Mouse (Mus musculus): Measurements from ENCODE around the gene Snrnp35. TPM values are rescaled to one million over a fixed set of nuclear protein-coding genes. Genes with fewer than 3 reads are reported as not detected.

Snrnp35 gene
- polyA plus RNA-seq, 1 experiment from 2014 or later, result 24.3 TPM

DNA sequence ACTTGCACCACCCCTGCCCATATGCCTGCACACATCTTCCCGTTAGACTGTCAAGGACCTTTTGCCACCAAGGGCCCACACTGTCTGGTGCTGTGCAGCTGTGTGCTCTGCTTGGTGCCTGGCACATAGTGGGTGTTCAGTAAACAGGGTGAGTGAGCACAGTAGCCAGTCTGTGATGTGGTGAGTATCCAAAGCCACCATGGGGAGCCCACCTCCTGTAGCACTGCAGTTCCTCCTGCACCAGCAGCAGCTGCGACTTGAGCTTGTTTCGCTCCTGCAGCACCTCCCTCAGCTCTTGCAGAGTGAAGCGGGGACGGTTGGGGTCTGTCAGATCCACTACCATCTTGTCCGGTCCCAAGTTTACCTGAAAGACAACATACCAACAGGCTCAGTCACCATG is 13.4 kb upstream of the Snrnp35 start:
- H3K27ac ChIP-seq, result no peak overlapping the region
- 87% methylated on average over 6 of the region's 6 CpGs for WGBS
- H3K36me3 ChIP-seq, result peaks cover 39% of the 10 kb centered on the region
- H3K9me3 ChIP-seq, result no peaks in the 10 kb centered on the region
- no peak overlapping the region for H3K9ac ChIP-seq
- no peak for ATAC-seq (ENCODE audit: low FRiP score, low read depth)
- no peaks in the 10 kb centered on the region for H3K4me1 ChIP-seq
- H3K4me2 ChIP-seq (replicated peaks), result no peak overlapping the region
- no peaks in the 10 kb centered on the region for H3K27me3 ChIP-seq
- H3K4me3 ChIP-seq, result no peak overlapping the region

DNA sequence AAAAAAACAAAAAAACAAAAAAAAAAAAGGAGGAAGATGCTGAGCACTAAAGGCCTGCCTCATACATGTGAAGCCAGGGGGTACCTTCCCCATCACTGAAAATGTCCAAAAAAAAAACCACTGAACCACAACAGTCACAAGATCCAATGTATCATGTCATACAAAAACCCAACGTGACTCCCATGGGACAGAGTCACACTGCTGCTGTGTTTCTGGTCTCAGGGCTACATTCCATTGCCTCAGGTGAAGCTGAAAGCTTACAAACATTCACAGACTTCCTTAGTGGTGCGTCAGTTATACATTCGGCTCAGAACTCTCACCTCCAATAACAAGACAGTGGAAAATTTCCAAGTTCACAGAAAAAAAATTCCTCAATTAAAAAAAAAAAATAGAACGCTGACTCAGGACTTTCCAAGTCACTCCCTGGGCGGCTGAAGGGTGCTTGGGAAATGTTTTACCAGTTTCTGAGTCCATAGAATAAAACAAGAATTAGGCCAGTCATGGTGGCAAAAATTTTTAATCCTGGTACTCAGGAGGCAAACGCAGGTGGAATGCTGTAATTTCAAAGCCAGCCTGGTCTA is 12.3 kb upstream of the Snrnp35 start:
- H3K9me3 ChIP-seq, result no peaks in the 10 kb centered on the region
- H3K9ac ChIP-seq, result no peak overlapping the region
- H3K4me3 ChIP-seq, result no peak overlapping the region
- no peaks in the 10 kb centered on the region for H3K27me3 ChIP-seq
- H3K27ac ChIP-seq, result no peak overlapping the region
- peaks cover 38% of the 10 kb centered on the region for H3K36me3 ChIP-seq
- H3K4me1 ChIP-seq, result 0 out of 2 replicates have a peak, but pooled peaks cover 6% of the 10 kb centered on the region
- ATAC-seq (ENCODE audit: low FRiP score, low read depth), result no peak
- H3K4me2 ChIP-seq (replicated peaks), result no peak overlapping the region
- WGBS, result 80% methylated on average over 6 of the region's 6 CpGs

DNA sequence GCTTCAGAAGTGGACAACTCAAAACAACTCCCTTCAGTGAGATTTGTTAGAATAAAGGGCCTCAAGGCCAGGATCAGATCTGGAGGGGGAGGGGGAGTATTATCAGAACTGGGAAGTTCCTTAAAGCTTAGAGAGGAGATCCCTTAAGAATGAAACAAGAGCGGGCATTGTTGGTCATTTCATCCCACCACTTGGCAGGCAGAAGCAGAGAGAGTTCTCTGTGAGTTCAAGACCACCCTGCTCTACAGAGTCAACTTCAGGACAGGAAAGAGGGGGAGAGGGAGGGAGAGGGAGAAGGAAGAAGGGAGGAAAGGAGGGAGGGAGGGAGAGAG is 4.1 kb upstream of the Snrnp35 start:
- H3K27ac ChIP-seq, result peak overlapping the region; percentile 72
- H3K4me2 ChIP-seq (replicated peaks), result peak overlapping the region; percentile 84
- no peaks in the 10 kb centered on the region for H3K36me3 ChIP-seq
- no peak for ATAC-seq (ENCODE audit: low FRiP score, low read depth)
- H3K27me3 ChIP-seq, result no peaks in the 10 kb centered on the region
- 88% methylated on average over 1 of the region's 1 CpGs for WGBS
- H3K4me1 ChIP-seq, result peaks cover 27% of the 10 kb centered on the region
- H3K9ac ChIP-seq, result no peak overlapping the region
- no peaks in the 10 kb centered on the region for H3K9me3 ChIP-seq
- H3K4me3 ChIP-seq, result 0 out of 2 replicates have a peak overlapping the region, but pooled peaks have one; percentile 73

DNA sequence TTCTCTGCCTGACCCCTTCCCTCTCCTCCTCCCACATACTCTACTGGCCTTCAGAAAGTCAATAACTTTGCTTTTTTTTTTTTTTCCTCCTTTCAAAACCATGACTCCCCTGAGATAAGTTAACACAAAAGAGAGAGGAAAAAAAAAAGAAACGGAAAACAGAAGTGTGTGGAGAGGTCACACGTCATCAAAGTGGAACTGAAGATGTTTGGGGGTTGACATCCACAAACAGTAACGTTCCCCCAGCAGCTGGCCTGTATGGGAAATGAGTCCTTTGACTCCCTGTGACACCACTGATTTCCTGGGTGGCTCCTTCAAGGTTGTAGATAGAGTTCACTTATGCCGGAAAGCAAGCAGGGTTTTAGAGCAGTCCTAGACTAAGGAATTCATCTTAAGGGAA is 2.8 kb upstream of the Snrnp35 start:
- H3K4me2 ChIP-seq (replicated peaks), result no peak overlapping the region
- no peaks in the 10 kb centered on the region for H3K27me3 ChIP-seq
- H3K9ac ChIP-seq, result no peak overlapping the region
- no peak for ATAC-seq (ENCODE audit: low FRiP score, low read depth)
- no peaks in the 10 kb centered on the region for H3K9me3 ChIP-seq
- no peak overlapping the region for H3K4me3 ChIP-seq
- peaks cover 36% of the 10 kb centered on the region for H3K4me1 ChIP-seq
- H3K27ac ChIP-seq, result no peak overlapping the region
- H3K36me3 ChIP-seq, result no peaks in the 10 kb centered on the region
- 70% methylated on average over 4 of the region's 4 CpGs for WGBS

DNA sequence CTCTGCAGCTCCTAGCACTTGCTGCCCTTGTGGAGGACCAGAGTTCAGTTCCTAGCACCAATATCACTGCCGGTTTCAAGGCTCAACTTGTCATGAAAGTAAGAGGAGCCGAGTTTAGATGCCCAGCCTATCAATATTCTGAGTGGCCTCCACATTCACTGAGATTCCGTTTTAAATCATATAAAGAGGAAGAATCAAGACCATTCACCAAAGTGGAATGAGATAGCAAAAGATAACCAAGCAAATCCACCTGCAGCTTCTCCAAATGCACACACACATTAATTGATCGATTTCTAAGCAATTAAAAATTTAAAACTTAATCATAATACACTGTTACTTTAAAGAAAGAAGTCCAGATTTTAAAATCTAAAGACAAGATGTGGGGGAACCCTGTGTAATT is 1.2 kb upstream of the Snrnp35 start:
- Histone ChIP-seq H3K27ac (no peak overlapping the region), H3K4me3 (no peak overlapping the region), H3K27me3 (no peaks in the 10 kb centered on the region), H3K9me3 (no peaks in the 10 kb centered on the region), H3K36me3 (no peaks in the 10 kb centered on the region), H3K4me1 (peaks cover 23% of the 10 kb centered on the region), H3K9ac (no peak overlapping the region), H3K4me2 (replicated peaks) (no peak overlapping the region)
- ATAC-seq (ENCODE audit: low FRiP score, low read depth), result no peak
- 89% methylated on average over 4 of the region's 4 CpGs for WGBS

DNA sequence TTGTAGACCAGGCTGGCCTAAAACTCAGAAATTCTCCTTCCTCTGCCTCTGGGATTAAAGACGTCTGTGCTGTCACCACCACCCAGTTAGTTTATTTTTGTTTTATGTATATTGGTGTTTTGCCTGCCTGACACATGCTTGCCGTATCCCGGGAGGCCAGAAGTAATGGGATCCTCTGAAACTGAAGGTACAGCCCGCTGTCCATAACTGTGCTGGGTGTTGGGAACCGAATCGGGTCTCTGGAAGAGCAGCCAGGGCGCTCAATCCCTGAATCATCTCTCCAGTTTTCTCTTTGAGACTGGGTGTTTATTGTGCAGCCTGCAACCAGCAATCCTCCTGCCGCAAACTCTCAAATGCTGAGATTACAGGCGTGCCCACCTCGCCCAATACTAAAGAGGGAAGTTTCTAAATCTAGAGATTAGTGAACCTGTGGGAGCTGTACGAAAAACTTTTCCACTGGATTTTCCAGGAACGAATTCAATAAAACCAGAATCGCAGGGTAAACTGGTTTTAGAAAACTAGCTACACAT is 433 bp upstream of the Snrnp35 start:
- no peak for ATAC-seq (ENCODE audit: low FRiP score, low read depth)
- peak overlapping the region; percentile 75 for H3K4me2 ChIP-seq (replicated peaks)

DNA sequence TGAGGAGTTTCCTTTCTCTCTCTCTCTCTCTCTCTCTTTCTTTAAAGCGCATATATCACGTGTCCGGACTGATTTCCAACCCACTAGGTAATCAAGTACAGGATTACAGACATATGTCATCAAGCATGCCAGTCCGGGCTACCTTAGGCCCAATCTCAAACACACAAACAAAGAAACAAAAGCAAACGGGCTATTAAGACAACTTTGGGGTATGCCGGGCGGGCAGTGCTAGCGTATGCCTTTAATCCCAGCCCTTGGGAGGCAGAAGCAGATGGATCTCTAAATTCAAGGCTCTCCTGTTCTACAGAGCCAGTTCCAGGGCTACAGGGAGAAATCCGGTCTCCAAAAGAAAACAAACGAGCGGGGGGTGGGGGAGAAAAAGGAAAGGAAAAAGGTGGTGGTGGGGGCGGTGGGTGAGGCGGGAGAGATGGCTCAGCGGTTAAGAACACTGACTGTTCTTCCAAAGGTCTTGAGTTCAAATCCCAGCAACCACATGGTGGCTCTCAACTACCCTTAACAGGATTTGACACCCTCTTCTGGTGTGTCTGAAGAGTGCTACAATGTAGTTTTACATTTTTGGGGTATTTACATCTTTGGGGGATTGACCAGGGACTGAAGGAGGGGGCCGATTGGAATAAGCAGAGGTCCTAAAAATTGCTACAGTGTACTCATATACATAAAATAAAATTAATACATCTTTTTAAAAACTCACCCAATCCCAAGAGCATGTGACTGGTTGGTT is 892 bp downstream of the Snrnp35 start:
- Histone ChIP-seq H3K27me3 (no peaks in the 10 kb centered on the region), H3K9ac (peak overlapping the region; percentile 82), H3K27ac (peak overlapping the region; percentile 100), H3K36me3 (no peaks in the 10 kb centered on the region), H3K4me3 (peak overlapping the region; percentile 59), H3K4me2 (replicated peaks) (peak overlapping the region; percentile 75), H3K4me1 (peaks cover 15% of the 10 kb centered on the region), H3K9me3 (no peaks in the 10 kb centered on the region)
- 8% methylated on average over 15 of the region's 15 CpGs for WGBS
- peak; percentile 33 for ATAC-seq (ENCODE audit: low FRiP score, low read depth)

More for the DNA sequence above, 433 bp upstream of the Snrnp35 start:
- no peaks in the 10 kb centered on the region for H3K36me3 ChIP-seq
- peak overlapping the region; percentile 59 for H3K4me3 ChIP-seq
- H3K27me3 ChIP-seq, result no peaks in the 10 kb centered on the region
- no peaks in the 10 kb centered on the region for H3K9me3 ChIP-seq
- H3K27ac ChIP-seq, result peak overlapping the region; percentile 100
- WGBS, result 6% methylated on average over 13 of the region's 13 CpGs
- peaks cover 17% of the 10 kb centered on the region for H3K4me1 ChIP-seq
- H3K9ac ChIP-seq, result peak overlapping the region; percentile 82

DNA sequence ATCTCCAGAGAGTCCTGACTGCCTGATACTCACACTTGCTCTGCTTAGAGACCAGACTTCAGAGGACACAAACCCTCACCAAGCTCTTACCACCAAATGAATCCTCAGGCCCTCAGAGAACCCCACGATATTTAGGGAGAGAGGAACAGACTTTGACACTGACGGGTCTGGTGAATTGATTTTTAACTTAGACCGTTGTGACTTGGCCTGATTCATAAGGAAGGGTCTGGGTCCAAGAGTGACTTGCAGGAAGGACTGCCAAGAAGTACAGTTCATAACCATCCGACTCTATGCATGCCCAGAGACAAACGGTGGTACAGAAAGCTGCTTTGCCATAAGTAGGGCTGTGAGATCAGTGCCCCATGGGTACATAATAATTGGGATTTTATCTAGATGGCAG is 2.7 kb downstream of the Snrnp35 start:
- H3K9ac ChIP-seq, result no peak overlapping the region
- H3K4me1 ChIP-seq, result peaks cover 13% of the 10 kb centered on the region
- no peak overlapping the region for H3K27ac ChIP-seq
- H3K36me3 ChIP-seq, result peaks cover 14% of the 10 kb centered on the region
- ATAC-seq (ENCODE audit: low FRiP score, low read depth), result no peak
- no peaks in the 10 kb centered on the region for H3K27me3 ChIP-seq
- H3K4me3 ChIP-seq, result no peak overlapping the region
- H3K4me2 ChIP-seq (replicated peaks), result no peak overlapping the region
- no peaks in the 10 kb centered on the region for H3K9me3 ChIP-seq
- WGBS, result 91% methylated on average over 5 of the region's 5 CpGs

DNA sequence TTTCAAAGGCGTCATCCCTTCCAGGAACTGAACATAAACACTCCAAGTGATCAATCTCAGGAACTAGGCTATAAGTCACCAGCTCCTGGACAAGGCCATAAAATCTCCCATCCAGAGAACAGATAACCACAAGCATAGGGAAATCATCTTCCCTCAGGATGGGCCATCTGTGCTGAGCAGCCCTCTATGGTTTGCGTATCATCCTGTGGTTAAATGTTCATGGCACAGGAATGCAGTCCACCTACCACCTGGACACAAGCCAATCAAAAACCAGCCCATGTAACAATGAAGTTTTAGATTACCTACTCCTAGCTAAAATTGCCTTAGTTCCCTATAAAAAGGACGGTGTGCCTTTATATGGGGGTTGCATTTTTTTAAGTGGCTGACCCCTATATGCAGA is 6.0 kb downstream of the Snrnp35 start:
- Histone ChIP-seq H3K9me3 (no peaks in the 10 kb centered on the region), H3K27me3 (no peaks in the 10 kb centered on the region), H3K27ac (no peak overlapping the region), H3K36me3 (peaks cover 47% of the 10 kb centered on the region), H3K4me3 (no peak overlapping the region), H3K9ac (no peak overlapping the region), H3K4me1 (peaks cover 13% of the 10 kb centered on the region), H3K4me2 (replicated peaks) (no peak overlapping the region)
- 70% methylated on average over 3 of the region's 3 CpGs for WGBS
- ATAC-seq (ENCODE audit: low FRiP score, low read depth), result no peak

DNA sequence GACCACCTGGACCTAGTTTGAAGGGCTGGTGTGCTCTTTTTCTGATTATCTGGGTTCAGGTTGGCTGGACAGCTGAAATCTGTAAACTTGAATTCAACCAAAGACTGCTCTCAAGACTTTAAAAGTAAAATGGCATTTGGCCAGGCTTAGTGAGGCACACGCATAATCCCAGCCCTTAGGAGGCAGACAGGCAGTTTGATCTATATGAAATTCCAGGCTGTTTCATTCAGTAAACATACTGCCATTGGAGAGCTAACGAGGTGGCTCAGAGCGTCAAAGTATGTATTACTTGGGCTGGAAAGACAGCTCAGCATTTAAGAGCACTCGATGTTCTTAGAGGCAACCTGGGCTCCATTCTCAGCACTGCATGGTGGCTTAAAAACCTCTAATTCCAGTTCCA is 8.8 kb downstream of the Snrnp35 start:
- H3K4me1 ChIP-seq, result 0 out of 2 replicates have a peak, but pooled peaks cover 3% of the 10 kb centered on the region
- ATAC-seq (ENCODE audit: low FRiP score, low read depth), result no peak
- H3K27ac ChIP-seq, result no peak overlapping the region
- H3K4me2 ChIP-seq (replicated peaks), result no peak overlapping the region
- 72% methylated on average over 4 of the region's 4 CpGs for WGBS
- H3K9me3 ChIP-seq, result no peaks in the 10 kb centered on the region
- peaks cover 74% of the 10 kb centered on the region for H3K36me3 ChIP-seq
- no peak overlapping the region for H3K9ac ChIP-seq
- no peaks in the 10 kb centered on the region for H3K27me3 ChIP-seq
- H3K4me3 ChIP-seq, result no peak overlapping the region

DNA sequence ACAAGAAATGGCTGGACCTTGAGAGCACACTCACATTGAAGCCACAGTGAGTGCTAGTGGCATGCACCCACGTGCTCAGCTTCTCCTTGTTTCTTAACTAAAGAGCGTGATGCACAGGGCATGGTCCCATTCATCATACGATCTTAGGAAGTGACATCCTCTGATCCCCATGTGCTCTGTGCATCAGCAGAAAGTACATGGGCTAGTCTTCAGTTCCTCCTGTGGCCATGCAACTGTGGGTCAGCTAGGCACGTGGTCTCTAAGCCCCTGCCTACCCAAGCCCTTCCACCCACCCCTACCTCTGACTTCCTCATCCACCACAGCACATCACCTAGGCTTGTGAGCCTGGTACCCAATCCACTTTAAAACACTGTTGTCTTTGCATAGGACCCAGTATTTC is 9.7 kb downstream of the Snrnp35 start:
- Histone ChIP-seq H3K27ac (no peak overlapping the region), H3K9ac (no peak overlapping the region), H3K4me1 (0 out of 2 replicates have a peak, but pooled peaks cover 3% of the 10 kb centered on the region), H3K9me3 (no peaks in the 10 kb centered on the region), H3K27me3 (no peaks in the 10 kb centered on the region), H3K36me3 (peaks cover 83% of the 10 kb centered on the region), H3K4me3 (no peak overlapping the region), H3K4me2 (replicated peaks) (no peak overlapping the region)
- WGBS, result 86% methylated on average over 4 of the region's 4 CpGs
- no peak for ATAC-seq (ENCODE audit: low FRiP score, low read depth)

DNA sequence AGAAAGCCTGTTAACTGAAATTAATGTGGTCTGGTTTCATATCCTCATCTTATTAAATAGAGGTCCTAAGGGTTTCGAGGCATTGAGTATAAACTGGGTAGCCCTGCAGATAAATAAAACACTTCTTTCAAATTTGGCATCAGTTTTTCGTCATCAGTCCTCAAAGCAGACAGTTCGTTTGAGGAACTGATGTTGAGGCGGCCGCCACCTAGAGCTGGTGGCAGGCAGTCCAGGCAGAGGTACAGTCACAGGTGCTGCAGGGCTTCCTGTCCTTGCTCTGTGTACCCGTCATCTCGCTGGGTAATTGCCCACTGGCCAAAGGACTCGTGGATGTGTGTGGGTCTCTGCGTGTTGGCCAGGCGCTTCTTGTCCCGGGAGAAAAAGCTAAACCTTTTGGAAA is 10.5 kb downstream of the Snrnp35 start:
- 87% methylated on average over 11 of the region's 11 CpGs for WGBS
- no peaks in the 10 kb centered on the region for H3K9me3 ChIP-seq
- H3K9ac ChIP-seq, result no peak overlapping the region
- H3K4me2 ChIP-seq (replicated peaks), result no peak overlapping the region
- H3K27ac ChIP-seq, result no peak overlapping the region
- no peak for ATAC-seq (ENCODE audit: low FRiP score, low read depth)
- no peaks in the 10 kb centered on the region for H3K27me3 ChIP-seq
- H3K4me3 ChIP-seq, result no peak overlapping the region
- H3K36me3 ChIP-seq, result peaks cover 92% of the 10 kb centered on the region
- H3K4me1 ChIP-seq, result 0 out of 2 replicates have a peak, but pooled peaks cover 3% of the 10 kb centered on the region

Measured in limb, embryonic 13.5 days (tissue).